Mouse (Mus musculus): Measurements from ENCODE around the gene Selenoh. TPM values are rescaled to one million over a fixed set of nuclear protein-coding genes. Genes with fewer than 3 reads are reported as not detected.

Selenoh gene
- total RNA-seq (2014; fragmentation: Nextera tagmentation) (49.4 and 51.5 TPM in 2 replicates), total RNA-seq (2017) (160 and 178 TPM in 2 replicates), polyA plus RNA-seq (2012) (381 and 384 TPM in 2 replicates)

- ATAC-seq (ENCODE audit: extremely low read depth, insufficient number of reproducible peaks, low FRiP score, poor library complexity, severe bottlenecking) = peak; percentile 86
- H3K27me3 ChIP-seq (ENCODE audit: insufficient read depth, low read length) = no peaks in the 10 kb centered on the region
- H3K9me3 ChIP-seq (replicated peaks) = no peaks in the 10 kb centered on the region
- H3K4me1 ChIP-seq (ENCODE audit: insufficient read depth, low read depth, low read length) = peaks cover 24% of the 10 kb centered on the region
- H3K36me3 ChIP-seq (replicated peaks) = peaks cover 60% of the 10 kb centered on the region
- peak within 1 kb of the TSS; percentile 94 for H3K4me3 ChIP-seq (ENCODE audit: low read depth, low read length)
- DNase-seq (ENCODE audit: low spot score) = peak; percentile 81
- TF ChIP-seq POLR2AphosphoS5 (IDR thresholded peaks at IDR 0.05; ENCODE audit: insufficient replicate concordance, low read depth, low read length) (0 out of 2 replicates have a peak, but pooled peaks have one; percentile 45), TAL1 (conservative IDR thresholded peaks at IDR 0.05; ENCODE audit: low read depth, low read length) (no peak)
Observed at GRCm38 (mm10) chr2:84670569-84670933, at the start of gene Selenoh. Selenoh (minus strand) TSS chr2:84670770.

- no peak for TF ChIP-seq TAL1 (conservative IDR thresholded peaks at IDR 0.05; ENCODE audit: low read depth, low read length)
- no peak for TF ChIP-seq GATA2 (IDR thresholded peaks at IDR 0.05; ENCODE audit: borderline replicate concordance, low read depth, low read length)
- H3K4me1 ChIP-seq (ENCODE audit: insufficient read depth, low read depth, low read length) = peaks cover 41% of the 10 kb centered on the region
- ATAC-seq (ENCODE audit: extremely low read depth, insufficient number of reproducible peaks, low FRiP score, poor library complexity, severe bottlenecking) = no peak
Observed at GRCm38 (mm10) chr2:84717357-84717756, 46.8 kb upstream of the Selenoh start.

GRCm38 (mm10) chr2:84716423-84717355, 46.1 kb upstream of the Selenoh start:
- no peak for DNase-seq (ENCODE audit: low spot score)
- no peak for ATAC-seq (ENCODE audit: extremely low read depth, insufficient number of reproducible peaks, low FRiP score, poor library complexity, severe bottlenecking)
- TF ChIP-seq CTCF (IDR thresholded peaks at IDR 0.05; ENCODE audit: low read depth, low read length) (no peak), POLR2AphosphoS5 (IDR thresholded peaks at IDR 0.05; ENCODE audit: insufficient replicate concordance, low read depth, low read length) (no peak), GATA1 (IDR thresholded peaks at IDR 0.05; ENCODE audit: borderline replicate concordance, low read length) (no peak), GATA2 (IDR thresholded peaks at IDR 0.05; ENCODE audit: borderline replicate concordance, low read depth, low read length) (no peak)

More at GRCm38 (mm10) chr2:84717357-84717756, 46.8 kb upstream of the Selenoh start:
- DNase-seq (ENCODE audit: low spot score) = no peak
- H3K27me3 ChIP-seq (ENCODE audit: insufficient read depth, low read length) = no peaks in the 10 kb centered on the region
- H3K9me3 ChIP-seq (replicated peaks) = no peaks in the 10 kb centered on the region
- no peak overlapping the region for H3K4me3 ChIP-seq (ENCODE audit: low read depth, low read length)
- peaks cover 17% of the 10 kb centered on the region for H3K36me3 ChIP-seq (replicated peaks)

GRCm38 (mm10) chr2:84715562-84716361, 45.2 kb upstream of the Selenoh start:
- Histone ChIP-seq H3K4me1 (ENCODE audit: insufficient read depth, low read depth, low read length) (peaks cover 30% of the 10 kb centered on the region), H3K4me3 (ENCODE audit: low read depth, low read length) (peak overlapping the region; percentile 90), H3K9me3 (replicated peaks) (no peaks in the 10 kb centered on the region), H3K27me3 (ENCODE audit: insufficient read depth, low read length) (no peaks in the 10 kb centered on the region), H3K36me3 (replicated peaks) (peaks cover 12% of the 10 kb centered on the region)
- peak; percentile 84 for DNase-seq (ENCODE audit: low spot score)
- TF ChIP-seq POLR2AphosphoS5 (IDR thresholded peaks at IDR 0.05; ENCODE audit: insufficient replicate concordance, low read depth, low read length) (no peak), TAL1 (conservative IDR thresholded peaks at IDR 0.05; ENCODE audit: low read depth, low read length) (no peak), GATA2 (IDR thresholded peaks at IDR 0.05; ENCODE audit: borderline replicate concordance, low read depth, low read length) (no peak), CTCF (IDR thresholded peaks at IDR 0.05; ENCODE audit: low read depth, low read length) (no peak), GATA1 (IDR thresholded peaks at IDR 0.05; ENCODE audit: borderline replicate concordance, low read length) (no peak)
- peak; percentile 94 for ATAC-seq (ENCODE audit: extremely low read depth, insufficient number of reproducible peaks, low FRiP score, poor library complexity, severe bottlenecking)

More at GRCm38 (mm10) chr2:84716423-84717355, 46.1 kb upstream of the Selenoh start:
- Histone ChIP-seq H3K27me3 (ENCODE audit: insufficient read depth, low read length) (no peaks in the 10 kb centered on the region), H3K4me3 (ENCODE audit: low read depth, low read length) (peak overlapping the region; percentile 90; the same call in 1 of the 2 replicates), H3K9me3 (replicated peaks) (no peaks in the 10 kb centered on the region), H3K4me1 (ENCODE audit: insufficient read depth, low read depth, low read length) (peaks cover 39% of the 10 kb centered on the region), H3K36me3 (replicated peaks) (peaks cover 16% of the 10 kb centered on the region)

GRCm38 (mm10) chr2:84714811-84715561, 44.4 kb upstream of the Selenoh start, which contains the start of gene Zdhhc5:
Zdhhc5 (minus strand) TSS chr2:84715180.
- DNase-seq (ENCODE audit: low spot score) (peak; percentile 96), ATAC-seq (ENCODE audit: extremely low read depth, insufficient number of reproducible peaks, low FRiP score, poor library complexity, severe bottlenecking) (peak; percentile 66)
- peaks cover 20% of the 10 kb centered on the region for H3K36me3 ChIP-seq (replicated peaks)
- H3K9me3 ChIP-seq (replicated peaks) = no peaks in the 10 kb centered on the region
- H3K27me3 ChIP-seq (ENCODE audit: insufficient read depth, low read length) = no peaks in the 10 kb centered on the region
- H3K4me1 ChIP-seq (ENCODE audit: insufficient read depth, low read depth, low read length) = peaks cover 33% of the 10 kb centered on the region
- TF ChIP-seq POLR2AphosphoS5 (IDR thresholded peaks at IDR 0.05; ENCODE audit: insufficient replicate concordance, low read depth, low read length) (no peak), TAL1 (conservative IDR thresholded peaks at IDR 0.05; ENCODE audit: low read depth, low read length) (no peak), GATA1 (IDR thresholded peaks at IDR 0.05; ENCODE audit: borderline replicate concordance, low read length) (no peak), GATA2 (IDR thresholded peaks at IDR 0.05; ENCODE audit: borderline replicate concordance, low read depth, low read length) (no peak), CTCF (IDR thresholded peaks at IDR 0.05; ENCODE audit: low read depth, low read length) (no peak)
- peak within 1 kb of the TSS; percentile 90 for H3K4me3 ChIP-seq (ENCODE audit: low read depth, low read length)

Measured in G1E (cell line).